Mouse (Mus musculus): ENCODE data around the gene Notch3. TPM values are rescaled to one million over a fixed set of nuclear protein-coding genes. Genes with fewer than 3 reads are reported as not detected.

Notch3 gene
- polyA plus RNA-seq, 1 experiment from 2014 or later, result 15.9 TPM

DNA sequence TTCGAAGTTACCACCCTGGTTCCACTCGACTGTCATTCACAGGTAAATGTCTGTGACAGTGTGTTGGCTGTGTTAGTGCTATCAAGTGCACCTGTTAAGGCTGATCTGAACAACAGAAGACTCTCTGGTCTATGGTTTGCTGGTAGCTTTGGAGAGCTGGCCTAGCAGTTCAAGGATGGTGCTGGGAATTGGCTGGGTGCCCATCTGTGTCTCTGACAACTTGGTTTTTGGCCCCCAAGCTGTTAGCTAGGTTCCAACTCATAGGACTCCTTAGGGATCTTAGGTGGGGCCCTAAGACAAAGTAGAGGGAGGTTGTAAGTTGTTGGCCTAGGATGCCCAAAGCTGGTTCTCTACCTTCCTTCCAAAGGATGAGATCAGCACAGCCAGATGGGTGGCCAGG lies 33.1 kb upstream of the Notch3 start:
- Histone ChIP-seq H3K9me3 (ENCODE audit: control insufficient read depth, low read length) (no peaks in the 10 kb centered on the region), H3K4me3 (ENCODE audit: low read length) (no peak overlapping the region), H3K27me3 (ENCODE audit: control insufficient read depth, insufficient read depth, low read length) (no peaks in the 10 kb centered on the region), H3K9ac (ENCODE audit: low read depth, low read length) (no peak overlapping the region), H3K4me1 (ENCODE audit: control insufficient read depth, insufficient read depth, low read length) (no peaks in the 10 kb centered on the region), H3K4me2 (replicated peaks; ENCODE audit: low read depth, low read length) (no peak overlapping the region), H3K36me3 (ENCODE audit: control insufficient read depth, insufficient read depth, low read length) (peaks cover 93% of the 10 kb centered on the region), H3K27ac (ENCODE audit: low read depth, low read length) (no peak overlapping the region)
- 91% methylated on average over 2 of the region's 2 CpGs for WGBS
- no peak for ATAC-seq (ENCODE audit: low FRiP score, low TSS enrichment)

DNA sequence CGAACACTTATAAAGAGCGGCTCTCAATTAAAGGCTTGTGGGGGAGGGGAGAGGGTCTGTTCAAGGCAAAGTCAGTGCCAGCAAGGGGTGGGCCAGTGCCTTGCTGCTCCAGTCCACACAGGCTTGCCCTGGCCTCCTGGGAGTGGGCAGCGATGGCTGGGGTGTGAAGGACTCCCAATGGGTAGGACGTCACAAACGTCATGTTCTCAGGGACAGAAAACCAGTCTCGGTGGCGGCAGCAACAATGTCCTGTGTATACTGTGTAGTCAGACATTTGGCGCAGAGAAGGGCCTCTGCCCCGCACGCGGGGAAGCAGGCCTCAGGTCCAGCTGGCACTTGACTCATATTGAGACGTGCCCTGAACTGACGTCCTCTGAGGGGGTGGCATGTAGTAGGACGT lies 30.5 kb upstream of the Notch3 start:
- no peaks in the 10 kb centered on the region for H3K4me1 ChIP-seq (ENCODE audit: control insufficient read depth, insufficient read depth, low read length)
- no peak overlapping the region for H3K27ac ChIP-seq (ENCODE audit: low read depth, low read length)
- H3K27me3 ChIP-seq (ENCODE audit: control insufficient read depth, insufficient read depth, low read length), result no peaks in the 10 kb centered on the region
- WGBS, result 94% methylated on average over 14 of the region's 14 CpGs
- ATAC-seq (ENCODE audit: low FRiP score, low TSS enrichment), result no peak
- no peak overlapping the region for H3K9ac ChIP-seq (ENCODE audit: low read depth, low read length)
- H3K36me3 ChIP-seq (ENCODE audit: control insufficient read depth, insufficient read depth, low read length), result peaks cover 68% of the 10 kb centered on the region
- no peak overlapping the region for H3K4me2 ChIP-seq (replicated peaks; ENCODE audit: low read depth, low read length)
- H3K4me3 ChIP-seq (ENCODE audit: low read length), result no peak overlapping the region
- no peaks in the 10 kb centered on the region for H3K9me3 ChIP-seq (ENCODE audit: control insufficient read depth, low read length)

DNA sequence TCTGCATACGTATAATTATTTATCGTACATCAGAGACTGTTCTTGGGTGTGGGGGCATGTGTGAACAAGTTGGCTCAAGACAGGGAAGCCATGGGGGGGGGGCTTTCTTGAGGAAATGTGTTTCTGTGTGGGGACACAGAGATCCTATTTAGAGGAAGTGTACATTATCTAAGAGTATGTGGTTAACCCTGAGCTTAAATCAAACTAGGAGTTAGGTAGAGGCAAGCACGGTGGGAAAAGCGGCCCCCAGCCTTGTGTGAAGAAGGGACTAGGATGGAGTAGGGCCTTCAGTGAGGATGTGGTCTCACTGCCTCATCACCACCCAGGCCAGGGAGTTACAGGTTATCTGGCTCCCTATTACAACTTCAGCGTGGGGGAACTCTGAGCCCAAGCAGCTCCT lies 29.1 kb upstream of the Notch3 start:
- H3K36me3 ChIP-seq (ENCODE audit: control insufficient read depth, insufficient read depth, low read length), result peaks cover 53% of the 10 kb centered on the region
- whole genome bisulfite sequencing, result 89% methylated on average over 5 of the region's 5 CpGs
- H3K4me2 ChIP-seq (replicated peaks; ENCODE audit: low read depth, low read length), result no peak overlapping the region

DNA sequence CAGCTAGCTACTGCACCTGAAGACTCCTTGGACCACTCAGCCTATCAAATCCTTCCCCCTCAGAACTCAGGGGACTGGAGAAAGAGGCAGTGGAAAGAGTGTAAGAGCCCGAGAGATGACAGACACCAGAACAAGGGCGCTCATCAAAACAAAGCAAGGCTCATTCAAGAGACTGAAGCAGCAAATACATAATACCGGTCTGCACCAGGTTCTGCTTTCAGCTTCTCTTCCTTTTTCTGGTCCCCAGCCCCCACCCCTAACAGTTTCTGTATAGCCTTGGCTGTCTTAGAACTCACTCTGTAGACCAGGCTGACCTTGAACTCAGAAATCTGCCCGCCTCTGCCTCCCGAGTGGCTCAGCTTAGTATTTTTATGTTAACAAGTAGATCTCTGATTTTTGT lies 26.4 kb upstream of the Notch3 start:
- H3K4me2 ChIP-seq (replicated peaks; ENCODE audit: low read depth, low read length), result no peak overlapping the region
- H3K27ac ChIP-seq (ENCODE audit: low read depth, low read length), result no peak overlapping the region
- no peak overlapping the region for H3K4me3 ChIP-seq (ENCODE audit: low read length)
- H3K27me3 ChIP-seq (ENCODE audit: control insufficient read depth, insufficient read depth, low read length), result peaks cover 12% of the 10 kb centered on the region
- no peak for ATAC-seq (ENCODE audit: low FRiP score, low TSS enrichment)
- no peak overlapping the region for H3K9ac ChIP-seq (ENCODE audit: low read depth, low read length)
- WGBS, result 78% methylated on average over 5 of the region's 5 CpGs
- H3K4me1 ChIP-seq (ENCODE audit: control insufficient read depth, insufficient read depth, low read length), result peaks cover 10% of the 10 kb centered on the region; the same call in 1 of the 2 replicates
- no peaks in the 10 kb centered on the region for H3K9me3 ChIP-seq (ENCODE audit: control insufficient read depth, low read length)
- peaks cover 28% of the 10 kb centered on the region for H3K36me3 ChIP-seq (ENCODE audit: control insufficient read depth, insufficient read depth, low read length)

More for the DNA sequence above, 29.1 kb upstream of the Notch3 start:
- ATAC-seq (ENCODE audit: low FRiP score, low TSS enrichment), result no peak
- H3K9ac ChIP-seq (ENCODE audit: low read depth, low read length), result no peak overlapping the region
- H3K9me3 ChIP-seq (ENCODE audit: control insufficient read depth, low read length), result no peaks in the 10 kb centered on the region
- H3K27me3 ChIP-seq (ENCODE audit: control insufficient read depth, insufficient read depth, low read length), result no peaks in the 10 kb centered on the region
- no peak overlapping the region for H3K4me3 ChIP-seq (ENCODE audit: low read length)
- H3K4me1 ChIP-seq (ENCODE audit: control insufficient read depth, insufficient read depth, low read length), result no peaks in the 10 kb centered on the region
- H3K27ac ChIP-seq (ENCODE audit: low read depth, low read length), result no peak overlapping the region

DNA sequence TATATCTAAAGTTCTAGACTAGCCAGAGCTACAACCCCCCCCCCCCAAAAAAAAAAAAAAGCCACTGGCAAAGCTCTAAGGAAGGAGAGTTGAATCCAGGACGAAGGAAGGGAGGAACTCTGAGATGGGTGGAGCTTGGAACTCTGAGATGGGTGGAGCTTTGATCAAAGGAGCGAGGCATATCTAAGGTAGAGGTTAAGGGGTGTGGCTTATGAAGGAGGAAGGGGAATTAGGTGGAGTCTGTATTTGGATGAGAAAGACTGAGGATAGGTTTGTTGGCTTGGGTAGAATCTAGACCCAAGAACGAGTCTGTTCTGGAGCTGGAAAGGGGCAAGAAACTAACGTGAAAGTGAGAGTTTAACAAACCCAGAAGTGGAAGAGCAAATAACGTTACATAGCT lies 23.2 kb upstream of the Notch3 start:
- 0 out of 2 replicates have a peak, but pooled peaks have one; percentile 29 for ATAC-seq (ENCODE audit: low FRiP score, low TSS enrichment)
- Histone ChIP-seq H3K27ac (ENCODE audit: low read depth, low read length) (no peak overlapping the region), H3K27me3 (ENCODE audit: control insufficient read depth, insufficient read depth, low read length) (peaks cover 13% of the 10 kb centered on the region), H3K9me3 (ENCODE audit: control insufficient read depth, low read length) (no peaks in the 10 kb centered on the region), H3K9ac (ENCODE audit: low read depth, low read length) (no peak overlapping the region), H3K36me3 (ENCODE audit: control insufficient read depth, insufficient read depth, low read length) (no peaks in the 10 kb centered on the region), H3K4me1 (ENCODE audit: control insufficient read depth, insufficient read depth, low read length) (peaks cover 10% of the 10 kb centered on the region; the same call in 1 of the 2 replicates), H3K4me2 (replicated peaks; ENCODE audit: low read depth, low read length) (peak overlapping the region; percentile 53; the same call in 1 of the 2 replicates), H3K4me3 (ENCODE audit: low read length) (peak overlapping the region; percentile 39; the same call in 1 of the 2 replicates)
- 11% methylated on average over 5 of the region's 5 CpGs for WGBS

DNA sequence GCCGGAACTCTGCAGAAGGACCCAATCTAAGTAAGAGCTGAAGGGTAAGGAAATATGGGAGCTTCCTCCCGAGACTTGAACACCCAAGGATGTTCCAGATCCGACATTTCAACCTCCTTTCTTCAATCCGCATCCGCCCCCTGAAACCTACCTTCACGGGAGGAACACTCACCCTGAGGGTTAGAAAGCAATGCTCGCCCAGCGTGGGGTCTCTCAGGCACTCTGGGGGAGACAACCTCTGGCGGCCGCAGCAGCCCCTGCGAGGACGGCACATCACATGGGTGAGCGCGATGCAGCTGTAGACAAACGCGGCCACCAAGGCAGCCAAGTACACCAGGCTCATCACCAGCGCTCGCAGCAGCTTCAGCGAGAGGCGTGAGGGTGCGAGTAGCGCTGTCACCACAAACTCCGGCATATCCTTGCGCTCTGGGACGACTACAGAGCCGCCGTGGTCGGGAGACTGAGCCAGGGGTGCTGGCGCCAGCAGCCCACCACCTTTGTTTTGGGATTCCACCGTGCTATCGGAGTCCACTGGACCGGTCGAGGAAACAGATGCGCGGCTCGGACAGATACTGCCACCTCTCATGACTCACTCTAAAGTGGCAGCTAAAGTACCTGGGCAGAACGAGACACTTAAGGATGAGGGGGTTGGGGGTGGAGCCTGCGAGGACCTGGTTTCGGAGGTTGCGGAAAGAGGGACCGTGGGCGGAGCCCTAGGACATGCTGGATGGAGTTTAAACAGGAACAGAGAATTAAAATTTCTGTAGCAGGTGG lies 22.4 kb upstream of the Notch3 start, which contains the start of gene Ephx3:
TSS of gene Ephx3 (minus strand) at position 687 of the 774 bp plus-strand sequence.
- peak; percentile 38 for ATAC-seq (ENCODE audit: low FRiP score, low TSS enrichment)
- WGBS, result 5% methylated on average over 42 of the region's 42 CpGs

DNA sequence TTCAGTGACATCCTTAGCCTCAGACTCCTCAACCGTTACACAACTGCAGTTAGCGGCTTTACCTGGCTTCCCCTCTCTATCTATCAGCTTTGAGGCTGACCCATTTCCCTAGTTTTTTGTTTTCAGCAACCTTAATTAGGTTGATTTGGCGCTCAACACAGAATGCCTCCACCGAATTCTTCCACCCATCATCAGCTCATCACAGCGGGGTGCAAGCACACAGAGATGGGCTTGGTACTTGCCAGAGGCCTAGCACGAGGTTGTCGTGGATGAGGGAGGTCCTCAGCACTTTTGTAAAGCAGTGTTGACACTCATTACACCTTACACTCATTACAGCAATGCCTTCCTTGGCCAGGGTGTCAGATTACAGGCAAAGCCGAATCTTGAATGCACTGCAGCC lies 16.4 kb upstream of the Notch3 start:
- no peak overlapping the region for H3K9ac ChIP-seq (ENCODE audit: low read depth, low read length)
- WGBS, result 24% methylated on average over 8 of the region's 8 CpGs
- no peaks in the 10 kb centered on the region for H3K4me1 ChIP-seq (ENCODE audit: control insufficient read depth, insufficient read depth, low read length)
- H3K4me3 ChIP-seq (ENCODE audit: low read length), result no peak overlapping the region
- no peaks in the 10 kb centered on the region for H3K9me3 ChIP-seq (ENCODE audit: control insufficient read depth, low read length)
- no peak overlapping the region for H3K27ac ChIP-seq (ENCODE audit: low read depth, low read length)
- H3K27me3 ChIP-seq (ENCODE audit: control insufficient read depth, insufficient read depth, low read length), result 0 out of 2 replicates have a peak, but pooled peaks cover 1% of the 10 kb centered on the region
- H3K36me3 ChIP-seq (ENCODE audit: control insufficient read depth, insufficient read depth, low read length), result no peaks in the 10 kb centered on the region
- no peak for ATAC-seq (ENCODE audit: low FRiP score, low TSS enrichment)
- no peak overlapping the region for H3K4me2 ChIP-seq (replicated peaks; ENCODE audit: low read depth, low read length)

More for the DNA sequence above, 22.4 kb upstream of the Notch3 start, which contains the start of gene Ephx3:
- H3K27me3 ChIP-seq (ENCODE audit: control insufficient read depth, insufficient read depth, low read length), result peaks cover 13% of the 10 kb centered on the region
- H3K9ac ChIP-seq (ENCODE audit: low read depth, low read length), result no peak within 1 kb of the TSS
- peak within 1 kb of the TSS; percentile 53 for H3K4me2 ChIP-seq (replicated peaks; ENCODE audit: low read depth, low read length)
- H3K36me3 ChIP-seq (ENCODE audit: control insufficient read depth, insufficient read depth, low read length), result no peaks in the 10 kb centered on the region
- H3K4me3 ChIP-seq (ENCODE audit: low read length), result peak within 1 kb of the TSS; percentile 39
- H3K9me3 ChIP-seq (ENCODE audit: control insufficient read depth, low read length), result no peaks in the 10 kb centered on the region
- H3K4me1 ChIP-seq (ENCODE audit: control insufficient read depth, insufficient read depth, low read length), result peaks cover 10% of the 10 kb centered on the region; the same call in 1 of the 2 replicates
- H3K27ac ChIP-seq (ENCODE audit: low read depth, low read length), result no peak within 1 kb of the TSS

DNA sequence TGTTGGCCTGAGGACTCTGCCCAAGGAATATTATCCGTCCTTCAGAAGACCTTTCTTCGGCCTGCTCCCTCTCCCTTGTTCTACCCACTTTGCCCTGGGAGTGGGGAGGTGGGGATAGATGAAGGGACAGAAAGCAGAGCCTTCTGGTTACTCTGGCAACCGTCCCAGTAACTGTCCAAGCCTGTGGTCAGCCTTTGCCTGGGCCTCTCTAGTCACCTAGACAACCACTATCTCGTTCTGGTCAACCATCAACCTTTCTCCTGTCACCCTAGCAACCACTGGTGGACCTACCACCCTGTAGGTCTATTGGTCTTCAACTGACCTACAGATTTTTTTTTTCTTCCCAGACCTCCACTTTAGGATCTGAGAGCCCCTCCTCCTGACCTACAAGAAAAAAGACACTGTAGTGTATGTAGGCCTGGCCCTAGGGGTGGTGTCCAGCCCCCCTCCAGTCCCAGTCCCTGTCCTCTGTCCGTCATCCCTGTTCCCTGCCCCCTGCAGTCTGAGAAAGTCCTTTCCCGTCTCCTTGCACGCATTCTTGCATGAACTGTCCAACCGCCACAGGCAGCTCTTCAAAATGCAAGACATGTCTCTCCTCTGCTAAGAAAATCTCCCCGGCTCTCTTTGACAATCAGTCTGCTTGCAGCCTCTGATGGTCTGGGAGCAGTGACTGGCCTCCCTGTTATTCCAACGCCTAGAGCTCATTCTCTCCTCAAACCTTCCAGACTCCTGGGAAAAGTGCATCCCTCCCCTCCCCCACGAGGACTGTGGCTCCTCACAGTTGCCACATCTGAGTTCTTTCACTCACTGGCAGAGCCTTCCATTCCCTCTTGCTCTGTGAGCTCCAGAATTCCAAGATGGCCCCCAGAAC lies 13.2 kb upstream of the Notch3 start:
- Histone ChIP-seq H3K9me3 (ENCODE audit: control insufficient read depth, low read length) (no peaks in the 10 kb centered on the region), H3K36me3 (ENCODE audit: control insufficient read depth, insufficient read depth, low read length) (no peaks in the 10 kb centered on the region), H3K4me1 (ENCODE audit: control insufficient read depth, insufficient read depth, low read length) (no peaks in the 10 kb centered on the region), H3K4me3 (ENCODE audit: low read length) (no peak overlapping the region), H3K27me3 (ENCODE audit: control insufficient read depth, insufficient read depth, low read length) (no peaks in the 10 kb centered on the region), H3K9ac (ENCODE audit: low read depth, low read length) (no peak overlapping the region), H3K4me2 (replicated peaks; ENCODE audit: low read depth, low read length) (no peak overlapping the region), H3K27ac (ENCODE audit: low read depth, low read length) (no peak overlapping the region)
- WGBS, result 54% methylated on average over 11 of the region's 11 CpGs
- no peak for ATAC-seq (ENCODE audit: low FRiP score, low TSS enrichment)
